In genomic region chr7:3301628-3302555, GRCm38 (mm10) we compare ENCODE assay signal across 8 mouse cellular contexts. TPM values are rescaled to one million over a fixed set of nuclear protein-coding genes. Genes with fewer than 3 reads are reported as not detected.
DNase-seq lines count a peak whose midpoint lies in the region; ATAC-seq and TF ChIP-seq lines count a peak whose summit lies in the region.

No protein-coding gene starts in this region.

- TF ChIP-seq CTCF in liver, adult 2 months (IDR thresholded peaks at IDR 0.05; ENCODE audit: low read depth, low read length), result no peak

- 6% methylated on average over 33 of the region's 33 CpGs for WGBS in liver, adult 2 months
- WGBS in kidney, embryonic 15.5 days, result 8% methylated on average over 33 of the region's 33 CpGs

- peaks cover 5% of the 10 kb centered on the region; the same call in 1 of the 2 replicates for H3K79me2 ChIP-seq in liver, adult 2 months (ENCODE audit: control insufficient read depth, insufficient read depth, low read length)

- H3K4me2 ChIP-seq in kidney, embryonic 15.5 days, result peak overlapping the region; percentile 74

- H3K27ac ChIP-seq in liver, adult 2 months (replicated peaks; ENCODE audit: insufficient read depth, low read depth, low read length), result no peak overlapping the region
- no peak overlapping the region for H3K27ac ChIP-seq in kidney, embryonic 15.5 days

- H3K36me3 ChIP-seq in liver, adult 2 months (ENCODE audit: control insufficient read depth, insufficient read depth, low read length), result peaks cover 10% of the 10 kb centered on the region; the same call in 1 of the 2 replicates
- peaks cover 35% of the 10 kb centered on the region for H3K36me3 ChIP-seq in kidney, embryonic 15.5 days

- peaks cover 14% of the 10 kb centered on the region for H3K4me1 ChIP-seq in liver, adult 2 months (ENCODE audit: control insufficient read depth, insufficient read depth, low read length)
- peaks cover 35% of the 10 kb centered on the region for H3K4me1 ChIP-seq in kidney, embryonic 15.5 days

- H3K4me3 ChIP-seq in liver, adult 2 months (ENCODE audit: insufficient read depth, low read depth, low read length), result peak overlapping the region; percentile 30; the same call in 1 of the 2 replicates
- peak overlapping the region; percentile 40 for H3K4me3 ChIP-seq in kidney, embryonic 15.5 days (replicated peaks)

- no peak for DNase-seq in liver, adult 2 months (ENCODE audit: extremely low read depth, low read depth, low spot score)
- DNase-seq in liver, result no peak
- peak; percentile 37 to 49 for DNase-seq in cerebellum, postnatal 10 days
- DNase-seq in heart, adult 18-20 months, result peak; percentile 68 to 76
- no peak for DNase-seq in thymus, postnatal 4 days
- no peak for DNase-seq in thymus, postnatal 0 days (ENCODE audit: low spot score)

- peak; percentile 47 for ATAC-seq in kidney, embryonic 15.5 days (replicated peaks; ENCODE audit: low FRiP score)
- ATAC-seq in megakaryocyte progenitor cell, adult 5-6 weeks (replicated peaks; ENCODE audit: poor library complexity), result 0 out of 2 replicates have a peak, but pooled peaks have one; percentile 5

- no peaks in the 10 kb centered on the region for H3K9me3 ChIP-seq in kidney, embryonic 15.5 days (replicated peaks)

- peaks cover 10% of the 10 kb centered on the region for H3K27me3 ChIP-seq in liver, adult 2 months (ENCODE audit: control insufficient read depth, insufficient read depth, low read length)
- H3K27me3 ChIP-seq in kidney, embryonic 15.5 days, result peaks cover 57% of the 10 kb centered on the region

- TF ChIP-seq POLR2A in liver, adult 2 months (IDR thresholded peaks at IDR 0.05; ENCODE audit: extremely low read depth, insufficient read depth, low read length), result no peak

- H3K9ac ChIP-seq in liver, adult 2 months (ENCODE audit: low read depth, low read length), result peak overlapping the region; percentile 82
- H3K9ac ChIP-seq in kidney, embryonic 15.5 days, result no peak overlapping the region

RNA-seq across cellular contexts. Expression of gene Prkcg, which starts 12.9 kb away (rescaled TPM):
- under 0.01 and 0.54 TPM in 2 replicates for total RNA-seq in liver, adult 2 months (2014; rRNA removed)
- polyA plus RNA-seq in liver, adult 2 months (2012; rRNA removed), result 0.19 and 0.26 TPM in 2 replicates
- 1 to 10 TPM in 1 of 2 experiments, under 1 TPM in 1; 0.85 to 1.2 TPM for total RNA-seq in heart, adult 18-20 months (2021)
- 0.06 and 0.27 TPM in 2 replicates for polyA plus RNA-seq in kidney, embryonic 15.5 days (2015; fragmentation: Nextera tagmentation; extraction: Ambion mirVana)
- 0.10 and 0.32 TPM in 2 replicates for total RNA-seq in megakaryocyte progenitor cell, adult 5-6 weeks (2015)
- total RNA-seq in megakaryocyte progenitor cell, adult 5-6 weeks (2017), result not detected in 2 replicates
- 0.59 TPM in 1 of 2 replicates, not detected in the other for polyA plus RNA-seq in thymus, postnatal 0 days (2015; fragmentation: Nextera tagmentation; extraction: Ambion mirVana)

RNA-seq across cellular contexts. Expression of gene Myadm, which starts 13.0 kb away (rescaled TPM):
- total RNA-seq in liver, adult 2 months (2014; rRNA removed), result 6.6 and 9.6 TPM in 2 replicates
- 54.8 and 63.0 TPM in 2 replicates for polyA plus RNA-seq in liver, adult 2 months (2012; rRNA removed)
- 100 to 1,000 TPM; 109 to 122 TPM for total RNA-seq in heart, adult 18-20 months (2021)
- 78.3 and 93.8 TPM in 2 replicates for polyA plus RNA-seq in kidney, embryonic 15.5 days (2015; fragmentation: Nextera tagmentation; extraction: Ambion mirVana)
- 12.8 and 13.8 TPM in 2 replicates for total RNA-seq in megakaryocyte progenitor cell, adult 5-6 weeks (2015)
- 3.2 and 3.7 TPM in 2 replicates for total RNA-seq in megakaryocyte progenitor cell, adult 5-6 weeks (2017)
- 11.6 and 12.1 TPM in 2 replicates for polyA plus RNA-seq in thymus, postnatal 0 days (2015; fragmentation: Nextera tagmentation; extraction: Ambion mirVana)

RNA-seq across cellular contexts. Expression of gene Cacng7, which starts 30.9 kb away (rescaled TPM):
- 0.13 and 0.37 TPM in 2 replicates for total RNA-seq in liver, adult 2 months (2014; rRNA removed)
- 0.29 and 0.86 TPM in 2 replicates for polyA plus RNA-seq in liver, adult 2 months (2012; rRNA removed)
- 1 to 10 TPM; 3.7 to 4.6 TPM for total RNA-seq in heart, adult 18-20 months (2021)
- polyA plus RNA-seq in kidney, embryonic 15.5 days (2015; fragmentation: Nextera tagmentation; extraction: Ambion mirVana), result 0.90 and 1.00 TPM in 2 replicates
- not detected in 2 replicates for total RNA-seq in megakaryocyte progenitor cell, adult 5-6 weeks (2015)
- not detected in 2 replicates for total RNA-seq in megakaryocyte progenitor cell, adult 5-6 weeks (2017)
- polyA plus RNA-seq in thymus, postnatal 0 days (2015; fragmentation: Nextera tagmentation; extraction: Ambion mirVana), result 0.09 and 0.27 TPM in 2 replicates

RNA-seq across cellular contexts. Expression of gene Nlrp12, which starts 52.4 kb away (rescaled TPM):
- total RNA-seq in liver, adult 2 months (2014; rRNA removed), result 5.8 and 7.0 TPM in 2 replicates
- 1.4 and 2.6 TPM in 2 replicates for polyA plus RNA-seq in liver, adult 2 months (2012; rRNA removed)
- not detected for total RNA-seq in heart, adult 18-20 months (2021)
- 0.03 TPM in 2 replicates for polyA plus RNA-seq in kidney, embryonic 15.5 days (2015; fragmentation: Nextera tagmentation; extraction: Ambion mirVana)
- 0.83 and 1.4 TPM in 2 replicates for total RNA-seq in megakaryocyte progenitor cell, adult 5-6 weeks (2015)
- 2.3 and 2.7 TPM in 2 replicates for total RNA-seq in megakaryocyte progenitor cell, adult 5-6 weeks (2017)
- polyA plus RNA-seq in thymus, postnatal 0 days (2015; fragmentation: Nextera tagmentation; extraction: Ambion mirVana), result 0.03 TPM in 1 of 2 replicates, not detected in the other

Comparison
In these comparisons a context has a peak if more than half of its experiments do, and no peak if none do; other contexts are left out.
1. DNase-seq: peak in cerebellum, postnatal 10 days (2 of 2) and heart, adult 18-20 months (2 of 2); none in liver, adult 2 months (single experiment), liver (single experiment), thymus, postnatal 4 days (single experiment) and thymus, postnatal 0 days (single experiment).
2. RNA of gene Myadm, which starts 13.0 kb away (total RNA-seq): 109 to 122 TPM in heart, adult 18-20 months; 3.2 to 13.8 TPM in megakaryocyte progenitor cell, adult 5-6 weeks and 6.6 to 9.6 TPM in liver, adult 2 months; every median in the first group is over 4 times any median in the second.